Mouse (Mus musculus) T-cell, adult 2 months (primary cell): Measurements from ENCODE around the gene Smarcb1.
A peak's percentile ranks its signal among the peaks of the same experiment; 100 is the strongest.
"Not testable (repeated sequence)": the region's sequence is repeated elsewhere in the genome, so short reads cannot be mapped to it uniquely, and the experiment has no call there.

ENCODE experiments used
- DNase-seq: peaks from one replicate; pipeline ENCODE4 v3.0.0; 2022; ENCODE audit warnings: low spot score

The Smarcb1 gene

DNA sequence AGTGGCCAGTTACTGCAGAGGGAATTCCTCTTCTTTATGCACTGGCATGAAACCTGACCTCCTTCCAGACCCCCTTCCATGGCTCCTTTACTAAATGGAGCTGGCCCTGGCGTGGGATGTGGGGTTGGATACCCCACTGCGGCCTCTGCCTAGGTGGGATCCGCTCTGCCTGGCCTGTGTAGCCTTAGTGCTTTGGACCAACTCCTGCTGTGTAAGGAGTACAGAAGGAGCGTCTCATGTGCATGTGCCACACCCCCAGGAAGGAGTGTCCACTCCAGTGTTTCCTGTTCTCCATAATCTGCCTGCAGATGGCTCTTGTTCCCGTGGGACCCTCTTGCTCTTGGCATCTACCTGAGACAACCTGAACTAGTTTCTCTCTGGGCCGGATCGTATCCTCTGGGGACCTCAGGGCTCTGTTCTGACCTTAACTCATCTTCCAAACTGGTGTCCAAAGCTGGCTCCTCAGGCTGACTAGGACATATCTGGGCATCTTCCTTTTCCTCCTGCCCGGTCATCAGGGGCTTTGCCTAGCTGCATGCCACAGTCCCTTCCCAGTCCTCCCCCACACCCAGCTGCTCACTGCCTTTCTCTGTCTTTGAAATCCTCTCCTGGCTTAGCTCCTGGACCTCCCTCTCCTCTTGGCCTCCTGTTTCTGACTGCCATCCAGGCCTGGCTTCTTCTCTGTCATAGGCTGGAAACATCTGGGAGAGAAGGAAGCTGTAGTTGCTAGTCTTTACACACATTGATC, 31.8 kb downstream of the Smarcb1 start:
- no peak for DNase-seq

DNA sequence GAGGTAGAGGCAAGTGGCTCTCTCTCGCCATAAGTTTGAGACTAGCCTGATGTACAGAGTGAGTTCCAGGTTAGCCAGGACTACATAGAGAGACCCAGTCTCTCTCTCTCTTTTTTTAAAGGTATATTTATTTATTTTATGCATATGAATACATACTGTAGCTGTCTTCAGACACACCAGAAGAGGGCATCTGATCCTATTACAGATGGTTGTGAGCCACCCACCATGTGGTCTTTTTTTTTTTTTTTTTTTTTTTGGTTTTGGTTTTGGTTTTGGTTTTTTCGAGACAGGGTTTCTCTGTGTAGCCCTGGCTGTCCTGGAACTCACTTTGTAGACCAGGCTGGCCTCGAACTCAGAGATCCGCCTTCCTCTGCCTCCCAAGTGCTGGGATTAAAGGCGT, 33.9 kb downstream of the Smarcb1 start:
- not testable (repeated sequence) for DNase-seq

DNA sequence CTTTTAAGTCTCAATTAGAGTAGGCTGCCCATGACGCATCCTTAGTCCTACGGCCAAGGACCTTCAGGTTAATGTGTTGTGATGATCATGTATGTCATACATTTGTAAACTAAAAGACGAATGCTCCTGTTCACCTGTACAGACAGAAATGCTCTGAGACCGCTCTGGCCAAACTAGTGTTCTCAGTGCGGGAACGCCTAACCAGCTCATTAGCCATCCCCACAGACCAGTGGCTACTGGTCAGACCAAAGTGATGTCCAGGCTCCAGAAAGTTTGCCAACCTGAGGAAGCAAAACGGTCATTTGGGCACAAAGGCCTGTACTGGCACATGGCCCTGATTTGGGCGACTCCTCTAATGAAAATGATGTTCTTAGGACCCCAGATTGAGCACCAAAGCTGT, 36.7 kb downstream of the Smarcb1 start:
- no peak for DNase-seq

DNA sequence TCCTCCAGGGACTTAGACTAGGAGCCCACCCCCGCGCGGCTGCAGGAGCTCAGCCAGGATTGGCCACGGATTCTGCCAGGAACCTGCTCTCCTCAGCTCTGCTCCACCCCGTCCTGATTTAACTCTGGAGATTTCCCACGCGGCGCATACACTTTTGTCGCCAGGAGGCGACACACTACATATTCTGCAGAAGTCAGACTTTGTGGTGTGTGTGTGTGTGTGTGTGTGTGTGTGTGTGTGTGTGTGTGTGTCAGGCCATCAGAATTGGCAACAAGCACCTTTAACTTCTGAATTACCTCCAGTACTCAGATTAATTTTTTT, 38.2 kb downstream of the Smarcb1 start:
- peak; percentile 68 for DNase-seq

DNA sequence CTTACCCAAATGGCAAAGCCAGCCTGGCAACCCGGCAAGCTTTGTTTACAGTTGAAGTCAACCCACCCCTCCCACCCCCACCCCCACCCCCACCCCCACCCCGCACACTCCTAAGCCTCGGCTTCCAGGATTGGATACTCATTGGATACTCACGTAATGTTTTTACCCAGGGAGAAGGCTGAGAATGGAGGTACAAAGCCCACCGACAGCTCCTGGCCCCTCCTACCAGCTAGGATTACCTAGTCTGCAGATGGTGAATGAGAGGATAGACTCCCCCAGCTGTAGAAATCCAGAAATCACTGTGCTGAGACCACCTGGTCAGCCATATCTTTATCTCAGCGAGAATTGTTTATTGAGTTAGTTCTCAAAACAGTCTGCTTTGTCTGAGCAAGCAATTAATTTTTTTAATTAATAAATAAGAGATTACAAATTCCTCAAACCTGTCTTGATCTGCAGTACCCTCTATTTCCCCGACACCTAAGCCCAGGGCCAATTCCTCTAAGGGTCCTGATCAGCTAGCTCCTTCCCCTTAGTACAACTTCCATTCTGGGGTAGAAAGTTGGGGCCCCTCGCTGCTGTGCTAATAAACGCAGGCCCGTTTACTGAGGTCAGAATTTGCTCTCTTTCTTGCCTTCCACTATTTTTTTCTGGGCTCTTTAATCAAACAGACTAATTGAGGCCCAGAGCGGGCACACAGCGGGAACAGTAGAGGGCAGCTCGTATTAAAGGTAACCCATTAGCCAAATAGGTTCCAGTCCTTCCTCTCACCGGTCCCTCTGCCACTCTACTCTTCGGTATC, 38.8 kb downstream of the Smarcb1 start:
- no peak for DNase-seq

DNA sequence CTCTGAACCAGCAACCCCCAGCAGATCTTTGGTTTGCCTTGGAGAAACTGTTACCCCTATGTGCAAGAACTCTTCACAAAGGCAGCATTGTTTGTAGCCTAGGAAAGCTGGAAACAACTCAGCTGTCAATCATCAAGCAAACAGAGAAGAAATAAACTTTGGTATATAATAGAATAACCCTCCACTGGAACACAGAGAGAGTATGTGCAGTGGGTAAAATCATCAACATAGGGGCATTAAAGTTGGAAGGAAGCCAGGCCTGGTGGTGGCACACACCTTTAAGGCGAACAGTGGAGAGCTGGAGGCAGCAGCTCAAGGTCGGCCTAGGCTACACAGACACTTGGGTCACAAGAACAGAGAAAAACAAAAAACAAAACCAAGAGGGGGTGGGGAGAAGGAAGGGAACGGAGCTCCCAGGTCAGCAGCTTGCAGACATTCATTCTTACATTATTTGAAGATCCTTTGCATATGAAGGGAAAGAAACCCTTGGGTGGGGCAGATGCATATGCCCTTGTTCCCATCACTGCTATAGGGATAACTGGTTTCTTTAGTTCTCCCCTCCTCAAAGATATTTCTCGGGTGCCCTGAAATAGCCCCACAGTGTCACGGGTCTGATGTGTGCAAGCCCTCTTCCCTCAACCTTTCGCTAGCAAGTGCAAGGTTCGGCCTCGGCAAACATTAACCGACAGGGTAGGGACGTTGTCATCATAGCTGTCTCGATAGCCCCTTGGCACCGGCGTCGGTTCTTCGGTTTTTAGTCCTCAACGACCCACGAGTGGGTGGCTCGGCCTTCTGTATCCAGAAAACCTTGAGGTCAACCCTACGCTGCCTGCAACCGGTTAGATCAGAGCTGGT, 39.6 kb downstream of the Smarcb1 start:
- DNase-seq, result no peak

DNA sequence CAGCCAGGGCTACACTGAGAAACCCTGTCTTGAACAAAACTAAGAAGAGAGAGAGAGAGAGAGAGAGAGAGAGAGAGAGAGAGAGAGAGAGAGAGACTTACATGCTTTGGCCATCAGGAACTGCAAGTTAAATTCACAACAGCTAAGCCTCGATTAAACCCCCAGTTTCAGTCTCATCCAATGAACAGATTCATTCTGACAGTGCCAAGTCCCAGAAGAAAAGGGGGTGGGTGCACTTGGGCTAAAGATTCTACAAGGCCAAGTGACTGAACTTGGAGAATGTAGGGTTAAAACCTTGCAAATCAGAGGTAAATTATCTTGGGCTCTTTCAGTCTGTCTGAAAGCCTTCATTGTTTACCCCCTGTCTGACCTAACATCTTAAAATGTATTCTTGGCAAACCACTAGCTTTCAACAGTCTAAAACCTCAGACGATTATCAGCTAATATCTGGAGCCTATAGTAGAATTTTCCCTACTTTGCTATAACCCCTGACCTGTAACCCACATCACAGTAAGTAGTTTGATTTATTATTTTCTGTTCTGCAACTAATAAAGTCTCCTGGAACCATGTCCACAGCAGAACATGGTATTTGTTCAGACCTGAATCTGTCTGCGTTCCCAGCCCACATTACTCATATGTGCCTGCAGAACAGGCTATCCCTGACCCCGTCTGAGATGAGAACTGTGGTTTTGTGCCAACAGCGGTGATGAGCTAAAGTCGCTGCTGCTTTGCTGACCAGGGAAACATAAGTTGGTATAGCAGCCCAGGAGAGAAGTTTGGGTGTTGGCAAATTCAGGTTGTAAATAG, 40.4 kb downstream of the Smarcb1 start:
- DNase-seq, result no peak

DNA sequence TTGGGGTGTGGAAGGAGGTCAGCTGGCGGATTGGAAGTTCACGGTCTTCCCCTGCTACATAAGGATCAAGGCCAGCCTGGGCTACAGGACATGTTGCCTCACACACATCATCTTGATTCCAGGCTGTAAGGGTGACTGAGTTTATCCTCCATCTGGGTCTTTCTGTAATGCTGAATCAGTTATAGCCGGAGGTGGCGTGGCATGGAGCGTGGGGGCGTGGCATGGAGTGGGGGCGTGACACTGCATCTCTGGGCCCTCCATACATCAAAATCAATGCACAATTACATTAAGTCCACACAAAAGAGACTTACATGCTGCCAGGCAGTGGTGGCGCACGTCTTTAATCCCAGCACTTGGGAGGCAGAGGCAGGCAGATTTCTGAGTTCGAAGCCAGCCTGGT, 41.1 kb downstream of the Smarcb1 start:
- no peak for DNase-seq

DNA sequence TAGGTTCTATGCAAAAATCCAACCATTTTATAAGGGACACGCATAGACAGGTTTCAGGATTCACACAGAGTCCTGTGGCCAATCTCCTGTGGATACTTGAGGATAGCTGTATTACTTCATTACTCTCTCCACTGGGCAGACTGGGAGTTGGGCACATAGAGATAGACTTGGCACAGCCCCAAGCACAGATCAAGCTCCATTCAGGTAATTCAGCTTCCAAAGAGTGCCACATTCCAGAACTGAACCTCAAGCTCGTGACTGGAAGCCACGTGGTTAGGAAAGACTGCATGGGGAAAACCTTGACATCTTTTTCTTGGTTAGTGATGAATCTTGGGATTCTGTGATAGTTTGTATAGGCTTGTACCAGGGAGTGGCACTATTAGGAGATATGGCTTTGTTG, 42.6 kb downstream of the Smarcb1 start:
- DNase-seq, result no peak

DNA sequence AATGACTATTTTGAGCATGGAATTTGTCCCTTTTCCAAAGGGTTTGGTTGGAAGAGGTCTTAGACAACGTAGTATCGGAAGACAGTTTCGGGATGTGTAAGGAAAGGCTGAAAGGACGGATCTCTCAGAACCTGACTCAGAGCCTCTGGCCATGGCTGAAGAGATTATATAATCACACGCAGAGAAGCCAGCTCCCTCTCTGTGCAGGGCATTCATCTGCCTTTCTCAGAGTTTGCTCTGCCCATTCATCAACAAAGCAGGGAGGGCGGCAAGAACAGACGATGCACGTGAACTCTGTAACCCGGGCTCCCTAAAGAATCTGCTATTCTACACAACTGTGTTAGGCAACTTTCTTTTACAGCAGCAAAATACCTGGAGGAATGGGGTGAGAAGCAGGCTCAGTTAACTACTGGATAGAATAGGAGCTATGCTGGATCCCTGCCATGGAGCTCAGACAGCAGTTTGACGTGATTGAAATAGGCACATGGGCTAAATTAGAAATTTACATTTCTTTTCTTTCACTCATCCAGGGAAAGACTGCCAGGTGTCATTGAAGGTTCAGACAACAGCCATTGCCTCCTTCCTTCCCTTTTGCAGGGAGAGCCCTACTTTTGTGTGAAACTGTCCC, 47.8 kb downstream of the Smarcb1 start:
- DNase-seq, result no peak

DNA sequence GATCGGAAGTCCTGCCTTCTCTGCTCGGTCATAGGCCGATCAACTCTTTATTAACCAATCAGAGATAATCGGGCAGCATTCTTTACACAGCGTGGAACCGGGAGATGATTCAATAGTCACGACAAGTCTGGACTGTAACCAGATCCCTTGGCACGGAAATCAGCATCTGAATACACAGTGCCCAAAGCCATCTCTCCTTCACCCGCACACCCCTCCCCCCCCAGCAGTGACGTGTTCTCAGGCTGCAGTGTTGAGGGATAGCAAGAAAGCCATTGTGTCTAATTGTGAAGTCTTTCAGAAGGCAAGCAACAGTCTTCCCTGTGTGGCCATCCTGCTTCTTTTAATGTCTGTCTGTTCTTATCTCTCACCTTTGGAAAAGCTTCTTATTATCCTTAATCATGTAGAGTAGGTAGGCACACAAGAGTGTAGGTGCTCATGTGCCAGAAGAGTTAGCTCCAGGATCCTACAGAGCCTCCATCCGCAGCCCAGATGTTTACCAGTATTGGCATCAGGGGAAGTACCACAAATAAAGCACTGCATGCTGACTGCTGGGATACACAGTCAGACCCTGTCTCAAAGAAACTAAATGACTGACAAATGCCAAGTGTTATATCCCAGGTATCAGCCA, 48.4 kb downstream of the Smarcb1 start:
- no peak for DNase-seq

DNA sequence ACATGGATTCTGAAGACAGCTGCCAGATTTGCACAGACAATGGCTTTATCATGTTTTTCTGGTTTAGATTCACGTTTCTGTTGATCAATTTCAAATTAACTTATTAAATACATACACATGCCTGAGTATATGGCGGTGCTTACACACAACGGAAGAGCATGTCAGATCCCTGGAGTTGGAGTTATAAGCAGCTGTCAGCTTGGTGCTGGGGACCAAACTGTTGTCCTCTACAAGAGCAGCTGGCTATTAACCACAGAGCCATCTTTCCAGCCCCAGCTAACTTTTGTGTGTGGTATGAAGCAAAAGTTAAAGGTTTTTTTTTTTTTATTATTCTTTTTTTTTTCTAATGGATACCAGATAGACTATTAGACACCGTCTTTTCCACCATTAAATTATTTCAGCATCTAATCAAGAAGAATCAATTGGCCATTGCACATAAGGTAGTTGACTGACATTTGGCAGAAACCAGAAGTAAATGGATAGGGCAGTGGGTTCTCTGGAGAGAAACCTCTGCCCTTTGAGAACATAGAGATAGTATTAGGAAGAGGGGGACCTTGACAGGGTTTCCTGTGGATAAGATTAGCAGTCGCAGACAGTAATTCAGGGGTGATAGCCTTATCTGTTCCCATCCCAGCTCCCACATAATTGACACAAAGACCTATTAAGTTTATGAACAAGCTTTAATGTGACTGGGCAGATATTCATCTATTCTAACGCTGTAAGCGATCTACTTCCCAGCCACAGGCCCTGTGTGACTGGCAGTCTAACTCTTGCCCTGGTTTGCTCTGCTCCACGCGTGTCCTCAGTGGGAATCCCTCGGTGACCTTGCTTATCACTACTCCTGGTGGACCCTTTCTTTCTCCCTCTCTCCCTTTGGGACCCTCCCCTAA, 49.1 kb downstream of the Smarcb1 start:
- no peak for DNase-seq

DNA sequence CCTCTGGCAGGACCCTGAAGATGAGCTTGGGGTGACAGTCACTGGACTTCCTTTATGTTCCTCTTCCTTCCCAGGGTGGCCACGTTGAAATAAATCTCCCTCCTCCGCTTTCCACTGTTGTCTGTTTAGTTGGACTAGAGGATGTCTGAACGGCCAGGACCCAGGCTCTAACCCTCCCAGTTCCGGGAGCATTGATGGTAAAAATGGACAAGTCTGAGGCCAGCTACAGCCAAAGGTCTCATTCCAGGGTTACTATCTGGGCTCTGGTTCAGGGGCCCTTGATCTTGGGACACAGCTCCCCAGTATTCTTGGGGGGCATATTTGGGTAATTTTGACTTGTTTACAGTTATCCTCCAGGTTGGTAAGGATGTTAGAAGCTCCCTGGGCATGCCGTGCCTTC, 59.8 kb downstream of the Smarcb1 start:
- DNase-seq, result no peak

DNA sequence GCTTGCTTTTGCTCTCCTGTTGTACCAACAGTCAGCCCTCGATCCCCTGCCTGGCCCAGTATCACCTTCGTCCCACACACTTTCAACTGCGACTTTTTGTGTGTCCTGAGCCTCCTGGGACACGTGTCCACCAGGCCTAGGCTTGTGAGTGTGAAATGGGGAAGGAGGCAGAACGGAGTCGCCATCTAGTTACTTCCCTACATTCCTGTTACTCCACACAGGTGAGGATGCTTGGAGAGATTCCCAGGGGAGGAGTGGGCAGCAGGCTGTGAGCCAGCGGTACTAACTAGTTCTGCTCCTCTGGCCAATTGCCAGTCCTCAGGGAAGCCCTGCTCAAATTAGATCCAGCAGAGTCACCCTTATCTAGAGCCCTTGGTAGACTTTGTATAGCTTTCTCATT, 60.7 kb downstream of the Smarcb1 start:
- DNase-seq, result no peak

DNA sequence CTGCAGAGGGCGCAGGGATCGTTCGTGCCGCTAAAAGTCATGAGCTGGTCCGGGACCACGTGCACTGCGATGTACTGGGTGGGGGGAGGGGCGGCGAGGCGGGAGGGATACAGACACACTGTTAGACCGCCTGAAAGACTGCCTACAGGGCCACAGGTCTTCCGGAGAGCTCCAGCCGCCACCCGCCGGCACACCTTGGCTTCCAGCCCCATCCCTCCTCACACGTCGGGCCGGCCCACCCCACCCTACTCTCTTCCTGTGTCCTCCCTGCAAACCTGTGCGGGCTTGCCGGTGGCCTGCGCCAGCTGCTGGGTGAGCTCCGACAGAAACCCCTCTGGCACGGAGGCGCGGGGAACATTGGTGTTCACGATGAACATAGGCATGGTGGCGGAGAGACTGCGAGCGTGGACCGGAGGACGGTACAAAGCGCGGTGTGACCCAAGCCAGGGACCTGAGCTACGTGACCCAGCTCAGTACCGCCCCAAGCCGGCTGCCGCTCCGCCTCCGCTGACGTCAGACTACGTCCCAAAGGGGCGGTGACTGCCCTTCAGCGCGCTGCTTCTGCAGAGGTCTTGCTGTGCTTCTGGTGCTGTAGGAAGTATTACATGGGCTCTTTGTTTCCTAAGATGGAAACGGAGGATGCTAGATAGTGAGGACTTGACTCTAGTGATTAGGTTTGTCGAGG, 61.5 kb downstream of the Smarcb1 start, which contains the start of gene Mif:
Gene Mif (minus strand): TSS at position 455 of the 685 bp plus-strand sequence.
- DNase-seq, result peak; percentile 88

DNA sequence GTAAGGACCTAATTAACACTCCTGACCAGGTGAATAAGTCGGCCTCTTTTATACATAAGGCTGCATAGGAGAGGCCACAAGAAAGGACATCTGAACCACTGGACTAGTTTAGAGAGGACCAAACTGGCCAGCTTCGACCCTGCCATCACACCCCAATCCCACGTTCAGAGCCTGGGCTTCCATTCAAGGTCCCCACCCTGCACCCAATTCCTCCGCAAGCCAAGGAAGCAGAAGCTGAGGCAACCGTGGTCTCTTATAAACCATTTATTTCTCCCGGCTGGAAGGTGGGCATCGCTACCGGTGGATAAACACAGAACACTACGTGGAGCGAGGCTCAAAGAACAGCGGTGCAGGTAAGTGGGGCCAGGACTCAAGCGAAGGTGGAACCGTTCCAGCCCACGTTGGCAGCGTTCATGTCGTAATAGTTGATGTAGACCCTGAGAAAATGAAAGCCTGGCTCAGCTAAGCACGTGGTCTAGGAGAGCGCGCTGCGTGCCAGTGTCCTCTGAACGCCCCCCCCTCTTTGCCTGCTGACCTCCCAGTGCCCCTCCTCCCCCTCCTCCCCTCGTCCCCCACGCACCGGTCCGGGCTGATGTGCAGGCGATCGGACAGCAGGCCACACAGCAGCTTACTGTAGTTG, 62.2 kb downstream of the Smarcb1 start:
- DNase-seq, result no peak

DNA sequence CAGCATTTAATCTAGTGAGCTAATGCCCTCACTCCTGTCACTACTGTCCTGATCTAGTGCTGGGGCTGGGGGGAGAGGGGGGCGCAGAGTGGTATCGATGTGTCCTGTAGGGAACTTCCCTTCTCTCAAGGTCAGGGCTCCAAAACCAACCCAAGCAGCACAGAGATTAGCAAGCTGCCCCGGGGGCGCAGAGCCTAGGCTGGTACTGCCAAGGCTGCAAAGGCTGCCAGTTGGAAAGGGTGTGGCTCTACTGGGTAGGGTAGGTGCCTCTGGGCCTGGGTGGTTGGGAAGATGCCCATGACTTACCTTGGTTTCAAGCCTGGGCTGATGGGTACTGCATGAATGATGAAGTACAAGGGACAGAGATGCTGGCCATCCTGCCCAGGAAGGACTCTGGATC, 63.8 kb downstream of the Smarcb1 start:
- DNase-seq, result no peak

DNA sequence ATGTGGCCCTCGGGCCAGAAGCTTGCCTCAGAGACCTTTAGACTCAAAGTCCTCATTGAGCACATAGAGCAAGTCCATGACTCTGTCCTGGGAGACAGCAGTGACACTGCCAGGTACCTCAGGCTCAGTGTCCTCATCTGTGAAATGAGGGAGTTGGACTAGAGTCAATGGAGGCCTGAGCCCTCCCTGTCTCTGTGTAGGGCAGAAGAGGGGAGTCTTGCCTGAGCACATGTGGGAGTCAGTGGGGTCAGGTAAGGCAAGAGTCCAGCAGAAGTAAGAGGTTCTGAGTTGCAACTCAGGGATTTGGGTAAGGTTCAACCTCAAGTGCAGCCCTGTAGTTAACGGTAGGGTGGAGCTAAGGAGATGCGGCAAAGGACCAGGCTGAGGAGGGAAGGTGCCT, 64.4 kb downstream of the Smarcb1 start:
- no peak for DNase-seq
